Mouse (Mus musculus) left cerebral cortex, postnatal 14 days (tissue): ENCODE results near the gene Cfap52. TPM values are rescaled to one million over a fixed set of nuclear protein-coding genes. Genes with fewer than 3 reads are reported as not detected.

ENCODE experiments used
- total RNA-seq, 2 experiments: library from RNA; stranded (reverse); gene quantifications; 2 replicates each; pipeline ENCODE4 v1.2.3; 2021

Cfap52 gene
- total RNA-seq, 2 experiments from 2014 or later = 8.7 to 10.1 TPM

Other genes with a start within 250 kb of the Cfap52 start
- gene Glp2r, start 194.5 kb downstream of the Cfap52 start, total RNA-seq = 1 to 10 TPM; 1.8 to 1.9 TPM
- not detected for gene Gsg1l2, start 191.0 kb downstream of the Cfap52 start, total RNA-seq
- gene Dhrs7c, start 167.5 kb downstream of the Cfap52 start, total RNA-seq = 1 to 10 TPM in 1 of 2 experiments, under 1 TPM in 1; 0.30 to 1.2 TPM
- gene Usp43, start 43.5 kb downstream of the Cfap52 start, total RNA-seq = 10 to 100 TPM; 11.1 to 12.2 TPM
- 10 to 100 TPM; 31.7 to 36.2 TPM for gene Stx8, start 542 bp upstream of the Cfap52 start, total RNA-seq